Mouse (Mus musculus): ENCODE measurements around the gene Trappc6a. TPM values are rescaled to one million over a fixed set of nuclear protein-coding genes. Genes with fewer than 3 reads are reported as not detected.

Gene Trappc6a
- total RNA-seq, 2 experiments from 2014 or later = 17.7 to 18.1 TPM

GRCm38 (mm10) chr7:19552443-19552842 is 44.2 kb downstream of the Trappc6a start:
- no peak for DNase-seq (ENCODE audit: low spot score in 2 of 2)
- intact Hi-C loops (cut with DNase I) = no loop called here

GRCm38 (mm10) chr7:19554168-19554567 is 46.0 kb downstream of the Trappc6a start:
- DNase-seq (ENCODE audit: low spot score in 2 of 2) = peak; percentile 63 to 74

GRCm38 (mm10) chr7:19557086-19557485 is 48.9 kb downstream of the Trappc6a start:
- intact Hi-C loops (cut with DNase I) = no loop called here
- DNase-seq (ENCODE audit: low spot score in 2 of 2) = no peak

More at GRCm38 (mm10) chr7:19554168-19554567, 46.0 kb downstream of the Trappc6a start:
- intact Hi-C loops (cut with DNase I) = no loop called here

- no peak for DNase-seq (ENCODE audit: low spot score in 2 of 2)
- intact Hi-C loops (cut with DNase I) = no loop called here
Measured at GRCm38 (mm10) chr7:19557982-19558900, 50.0 kb downstream of the Trappc6a start.

- DNase-seq (ENCODE audit: low spot score in 2 of 2) = no peak
- intact Hi-C loops (cut with DNase I) = no loop called here
Measured at GRCm38 (mm10) chr7:19558965-19559364, 50.8 kb downstream of the Trappc6a start.

GRCm38 (mm10) chr7:19560491-19561260 is 52.5 kb downstream of the Trappc6a start:
- DNase-seq (ENCODE audit: low spot score in 2 of 2) = no peak
- intact Hi-C loops (cut with DNase I) = loop anchor here (5.0 kb wide), 1 partner anchor 53 kb away; the partner anchor contains the start of genes Bloc1s3 and Trappc6a

GRCm38 (mm10) chr7:19561431-19561764 is 53.2 kb downstream of the Trappc6a start:
- no peak for DNase-seq (ENCODE audit: low spot score in 2 of 2)
- intact Hi-C loops (cut with DNase I) = loop anchor here (5.0 kb wide), 1 partner anchor 54 kb away; the partner anchor contains the start of genes Bloc1s3 and Trappc6a

GRCm38 (mm10) chr7:19561765-19562642 is 53.8 kb downstream of the Trappc6a start:
- intact Hi-C loops (cut with DNase I) = loop anchor here (5.0 kb wide), 1 partner anchor 55 kb away; the partner anchor contains the start of genes Bloc1s3 and Trappc6a

GRCm38 (mm10) chr7:19562643-19563410 is 54.6 kb downstream of the Trappc6a start, which contains the start of gene Ppp1r37:
Gene Ppp1r37 (minus strand): TSS chr7:19563076.
- peak in 1 of 2 experiments; percentile 57 for DNase-seq (ENCODE audit: low spot score in 2 of 2)
- intact Hi-C loops (cut with DNase I) = loop anchor here (5.0 kb wide), 1 partner anchor 56 kb away; the partner anchor contains the start of genes Bloc1s3 and Trappc6a

More at GRCm38 (mm10) chr7:19561765-19562642, 53.8 kb downstream of the Trappc6a start:
- peak; percentile 89 to 90 for DNase-seq (ENCODE audit: low spot score in 2 of 2)

GRCm38 (mm10) chr7:19563884-19564283 is 55.7 kb downstream of the Trappc6a start:
- DNase-seq (ENCODE audit: low spot score in 2 of 2) = no peak
- intact Hi-C loops (cut with DNase I) = loop anchor here (5.0 kb wide), 1 partner anchor 57 kb away; the partner anchor contains the start of genes Bloc1s3 and Trappc6a

- intact Hi-C loops (cut with DNase I) = loop anchor here (5.0 kb wide), 1 partner anchor 57 kb away; the partner anchor contains the start of genes Bloc1s3 and Trappc6a
- no peak for DNase-seq (ENCODE audit: low spot score in 2 of 2)
Measured at GRCm38 (mm10) chr7:19564455-19564854, 56.3 kb downstream of the Trappc6a start.

Other genes starting within 250 kb of the Trappc6a start
- 10 to 100 TPM; 18.4 to 21.1 TPM for gene Vasp, start 236.6 kb upstream of the Trappc6a start, total RNA-seq (2021)
- gene Ppm1n, start 228.3 kb upstream of the Trappc6a start, total RNA-seq (2021) = under 1 TPM in 1 of 2 experiments, not detected in 1; 0.40 TPM
- gene Rtn2, start 225.8 kb upstream of the Trappc6a start, total RNA-seq (2021) = 100 to 1,000 TPM; 115 to 123 TPM
- 10 to 100 TPM in 1 of 2 experiments, 1 to 10 TPM in 1; 7.6 to 10.7 TPM for gene Fosb, start 198.3 kb upstream of the Trappc6a start, total RNA-seq (2021)
- 10 to 100 TPM; 42.7 to 44.0 TPM for gene Ercc1, start 163.6 kb upstream of the Trappc6a start, total RNA-seq (2021)
- 10 to 100 TPM; 20.6 to 20.9 TPM for gene Cd3eap, start 148.9 kb upstream of the Trappc6a start, total RNA-seq (2021)
- gene Ppp1r13l, start 148.6 kb upstream of the Trappc6a start, total RNA-seq (2021) = 1 to 10 TPM; 6.0 to 6.7 TPM
- 10 to 100 TPM; 32.7 to 35.5 TPM for gene Ercc2, start 126.4 kb upstream of the Trappc6a start, total RNA-seq (2021)
- 1 to 10 TPM in 1 of 2 experiments, under 1 TPM in 1; 0.75 to 2.2 TPM for gene Klc3, start 104.3 kb upstream of the Trappc6a start, total RNA-seq (2021)
- gene Ckm, start 103.6 kb upstream of the Trappc6a start, total RNA-seq (2021) = under 1 TPM; 0.36 to 0.86 TPM
- 10 to 100 TPM; 89.9 to 96.7 TPM for gene Mark4, start 49.6 kb upstream of the Trappc6a start, total RNA-seq (2021)
- under 1 TPM; 0.37 to 0.80 TPM for gene Exoc3l2, start 45.1 kb upstream of the Trappc6a start, total RNA-seq (2021)
- gene Bloc1s3, start within 50 bp of the Trappc6a start, total RNA-seq (2021) = 1 to 10 TPM; 7.1 to 7.2 TPM
- 1 to 10 TPM in 1 of 2 experiments, under 1 TPM in 1; 0.68 to 1.1 TPM for gene Nkpd1, start 9.4 kb downstream of the Trappc6a start, total RNA-seq (2021)
- gene Ppp1r37, start 54.7 kb downstream of the Trappc6a start, total RNA-seq (2021) = 10 to 100 TPM; 87.9 to 98.8 TPM
- gene Zfp296, start 68.9 kb downstream of the Trappc6a start, total RNA-seq (2021) = under 1 TPM; 0.51 to 0.68 TPM
- gene Gemin7, start 69.2 kb downstream of the Trappc6a start, total RNA-seq (2021) = 10 to 100 TPM; 43.8 to 46.0 TPM
- gene Clasrp, start 96.1 kb downstream of the Trappc6a start, total RNA-seq (2021) = 10 to 100 TPM; 84.4 to 84.6 TPM
- gene Relb, start 121.0 kb downstream of the Trappc6a start, total RNA-seq (2021) = 1 to 10 TPM; 6.1 to 6.3 TPM
- 100 to 1,000 TPM; 156 to 159 TPM for gene Clptm1, start 156.6 kb downstream of the Trappc6a start, total RNA-seq (2021)
- not detected for gene Apoc2, start 169.5 kb downstream of the Trappc6a start, total RNA-seq (2021)
- not detected for gene Gm44805, start 173.0 kb downstream of the Trappc6a start, total RNA-seq (2021)
- gene Apoc4, start 173.1 kb downstream of the Trappc6a start, total RNA-seq (2021) = not detected
- gene Apoc1, start 184.3 kb downstream of the Trappc6a start, total RNA-seq (2021) = 1 to 10 TPM; 2.2 to 3.3 TPM
- 1,000 to 10,000 TPM; 1,873 to 2,039 TPM for gene Apoe, start 190.8 kb downstream of the Trappc6a start, total RNA-seq (2021)
- 100 to 1,000 TPM; 104 to 120 TPM for gene Tomm40, start 207.0 kb downstream of the Trappc6a start, total RNA-seq (2021)
- 10 to 100 TPM; 11.6 to 15.2 TPM for gene Nectin2, start 242.1 kb downstream of the Trappc6a start, total RNA-seq (2021)

Measured in left cerebral cortex, postnatal 14 days (tissue).